Mouse (Mus musculus): ENCODE data around the gene Msx3. TPM values are rescaled to one million over a fixed set of nuclear protein-coding genes. Genes with fewer than 3 reads are reported as not detected.

Gene Msx3
- total RNA-seq, 4 experiments from 2014 or later = not detected

Other genes with a start within 250 kb of the Msx3 start
- 1 to 10 TPM; 4.1 to 5.7 (median 5.1) TPM for gene Adgra1, start 214.9 kb downstream of the Msx3 start, total RNA-seq (2022)
- gene Kndc1, start 154.4 kb downstream of the Msx3 start, total RNA-seq (2022) = 1 to 10 TPM in 3 of 4 experiments, under 1 TPM in 1; 0.93 to 3.0 (median 2.4) TPM
- not detected for gene Utf1, start 105.3 kb downstream of the Msx3 start, total RNA-seq (2022)
- gene 6430531B16Rik, start 70.3 kb downstream of the Msx3 start, total RNA-seq (2022) = 1 to 10 TPM in 1 of 4 experiments, under 1 TPM in 2, not detected in 1; 0.31 to 1.1 (median 0.83) TPM
- 1 to 10 TPM; 1.8 to 5.9 (median 4.4) TPM for gene Adam8, start 56.5 kb downstream of the Msx3 start, total RNA-seq (2022)
- 10 to 100 TPM; 21.8 to 30.7 (median 26.7) TPM for gene Zfp511, start 12.7 kb downstream of the Msx3 start, total RNA-seq (2022)
- gene Tubgcp2, start 12.4 kb downstream of the Msx3 start, total RNA-seq (2022) = 10 to 100 TPM; 24.2 to 35.8 (median 32.2) TPM
- 10 to 100 TPM in 2 of 4 experiments, 1 to 10 TPM in 2; 5.8 to 13.8 (median 11.0) TPM for gene Caly, start 33.5 kb upstream of the Msx3 start, total RNA-seq (2022)
- not detected for gene Prap1, start 44.3 kb upstream of the Msx3 start, total RNA-seq (2022)
- gene Fuom, start 53.4 kb upstream of the Msx3 start, total RNA-seq (2022) = 10 to 100 TPM; 36.0 to 65.5 (median 43.9) TPM
- gene Paox, start 66.7 kb upstream of the Msx3 start, total RNA-seq (2022) = 10 to 100 TPM in 3 of 4 experiments, 1 to 10 TPM in 1; 9.6 to 19.7 (median 13.8) TPM
- 100 to 1,000 TPM; 229 to 495 (median 382) TPM for gene Echs1, start 67.4 kb upstream of the Msx3 start, total RNA-seq (2022)
- 10 to 100 TPM; 30.1 to 32.7 (median 31.3) TPM for gene Mtg1, start 88.5 kb upstream of the Msx3 start, total RNA-seq (2022)
- gene Sprn, start 105.8 kb upstream of the Msx3 start, total RNA-seq (2022) = 1 to 10 TPM; 1.0 to 1.4 (median 1.2) TPM
- not detected for gene Olfr522, start 115.7 kb upstream of the Msx3 start, total RNA-seq (2022)
- not detected for gene Olfr523, start 124.1 kb upstream of the Msx3 start, total RNA-seq (2022)
- not detected for gene Olfr524, start 156.9 kb upstream of the Msx3 start, total RNA-seq (2022)
- gene Cd163l1, start 169.2 kb upstream of the Msx3 start, total RNA-seq (2022) = not detected
- gene 5830411N06Rik, start 198.2 kb upstream of the Msx3 start, total RNA-seq (2022) = under 1 TPM in 1 of 4 experiments, not detected in 3; 0.12 TPM